Mouse (Mus musculus): Measurements from ENCODE around the gene Crtap. TPM values are rescaled to one million over a fixed set of nuclear protein-coding genes. Genes with fewer than 3 reads are reported as not detected.
A peak's percentile ranks its signal among the peaks of the same experiment; 100 is the strongest.

Gene Crtap
- 131 and 154 TPM in 2 replicates for polyA plus RNA-seq (2015; fragmentation: Nextera tagmentation; extraction: Ambion mirVana)

GRCm38 (mm10) chr9:114389905-114390748 lies at the start of gene Crtap:
Crtap (minus strand) TSS chr9:114390675.
- Histone ChIP-seq H3K4me2 (peak within 1 kb of the TSS; percentile 75), H3K36me3 (peaks cover 14% of the 10 kb centered on the region)

DNA sequence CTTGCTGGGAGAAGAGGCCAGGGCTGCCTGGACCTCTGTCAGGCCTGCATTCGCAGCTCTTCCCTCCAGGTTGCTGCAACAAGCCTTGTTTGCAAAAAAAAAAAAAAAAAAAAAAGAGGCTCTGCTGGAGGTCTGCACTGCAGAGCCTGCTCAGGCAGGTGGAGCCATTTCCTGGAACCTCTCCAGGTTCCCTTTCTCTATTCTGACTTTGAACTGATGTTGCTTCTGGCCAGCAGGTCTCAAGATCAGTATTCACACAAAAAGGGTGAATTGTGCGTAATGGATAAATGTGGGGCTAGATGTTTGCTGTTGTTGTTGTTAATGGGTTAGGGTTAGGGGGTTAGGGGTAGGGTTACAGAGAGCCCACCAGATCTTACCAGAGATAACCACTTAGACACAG lies 45.2 kb upstream of the Crtap start:
- no peak for ATAC-seq (ENCODE audit: insufficient number of reproducible peaks, insufficient read depth, low FRiP score, low TSS enrichment, low read depth)
- 0 out of 2 replicates have a peak, but pooled peaks cover 6% of the 10 kb centered on the region for H3K9me3 ChIP-seq
- no peaks in the 10 kb centered on the region for H3K27me3 ChIP-seq
- no peak overlapping the region for H3K9ac ChIP-seq
- no peak overlapping the region for H3K4me3 ChIP-seq
- WGBS: 69% methylated on average over 2 of the region's 2 CpGs
- H3K4me2 ChIP-seq: no peak overlapping the region
- no peak overlapping the region for H3K27ac ChIP-seq
- no peaks in the 10 kb centered on the region for H3K4me1 ChIP-seq
- peaks cover 55% of the 10 kb centered on the region for H3K36me3 ChIP-seq

More at GRCm38 (mm10) chr9:114389905-114390748, at the start of gene Crtap:
- H3K27me3 ChIP-seq: no peaks in the 10 kb centered on the region
- H3K9ac ChIP-seq: peak within 1 kb of the TSS; percentile 94
- peaks cover 16% of the 10 kb centered on the region for H3K4me1 ChIP-seq
- ATAC-seq (ENCODE audit: insufficient number of reproducible peaks, insufficient read depth, low FRiP score, low TSS enrichment, low read depth): peak; percentile 78
- no peaks in the 10 kb centered on the region for H3K9me3 ChIP-seq
- H3K4me3 ChIP-seq: peak within 1 kb of the TSS; percentile 85
- peak within 1 kb of the TSS; percentile 95 for H3K27ac ChIP-seq
- WGBS: under 1% methylated on average over 95 of the region's 96 CpGs

- H3K9ac ChIP-seq: no peak overlapping the region
- H3K9me3 ChIP-seq: peaks cover 6% of the 10 kb centered on the region; the same call in 1 of the 2 replicates
- WGBS: 87% methylated on average over 12 of the region's 12 CpGs
- no peaks in the 10 kb centered on the region for H3K4me1 ChIP-seq
- ATAC-seq (ENCODE audit: insufficient number of reproducible peaks, insufficient read depth, low FRiP score, low TSS enrichment, low read depth): no peak
- no peak overlapping the region for H3K4me2 ChIP-seq
- H3K4me3 ChIP-seq: no peak overlapping the region
- H3K27ac ChIP-seq: no peak overlapping the region
- H3K36me3 ChIP-seq: peaks cover 51% of the 10 kb centered on the region
- no peaks in the 10 kb centered on the region for H3K27me3 ChIP-seq
Measured at GRCm38 (mm10) chr9:114428103-114428834, 37.8 kb upstream of the Crtap start.

GRCm38 (mm10) chr9:114427425-114427824 lies 37.0 kb upstream of the Crtap start:
- H3K9me3 ChIP-seq: peaks cover 6% of the 10 kb centered on the region; the same call in 1 of the 2 replicates
- no peak overlapping the region for H3K9ac ChIP-seq

GRCm38 (mm10) chr9:114426201-114426600 lies 35.7 kb upstream of the Crtap start:
- ATAC-seq (ENCODE audit: insufficient number of reproducible peaks, insufficient read depth, low FRiP score, low TSS enrichment, low read depth): no peak
- Histone ChIP-seq H3K9me3 (peaks cover 6% of the 10 kb centered on the region; the same call in 1 of the 2 replicates), H3K36me3 (peaks cover 37% of the 10 kb centered on the region), H3K4me3 (no peak overlapping the region), H3K27me3 (no peaks in the 10 kb centered on the region), H3K27ac (no peak overlapping the region), H3K4me1 (no peaks in the 10 kb centered on the region), H3K9ac (no peak overlapping the region), H3K4me2 (no peak overlapping the region)
- 90% methylated on average over 5 of the region's 5 CpGs for WGBS

More at GRCm38 (mm10) chr9:114427425-114427824, 37.0 kb upstream of the Crtap start:
- no peak for ATAC-seq (ENCODE audit: insufficient number of reproducible peaks, insufficient read depth, low FRiP score, low TSS enrichment, low read depth)
- no peaks in the 10 kb centered on the region for H3K27me3 ChIP-seq
- peaks cover 43% of the 10 kb centered on the region for H3K36me3 ChIP-seq
- no peak overlapping the region for H3K4me3 ChIP-seq
- WGBS: 83% methylated on average over 8 of the region's 8 CpGs
- no peak overlapping the region for H3K27ac ChIP-seq
- H3K4me1 ChIP-seq: no peaks in the 10 kb centered on the region
- no peak overlapping the region for H3K4me2 ChIP-seq

DNA sequence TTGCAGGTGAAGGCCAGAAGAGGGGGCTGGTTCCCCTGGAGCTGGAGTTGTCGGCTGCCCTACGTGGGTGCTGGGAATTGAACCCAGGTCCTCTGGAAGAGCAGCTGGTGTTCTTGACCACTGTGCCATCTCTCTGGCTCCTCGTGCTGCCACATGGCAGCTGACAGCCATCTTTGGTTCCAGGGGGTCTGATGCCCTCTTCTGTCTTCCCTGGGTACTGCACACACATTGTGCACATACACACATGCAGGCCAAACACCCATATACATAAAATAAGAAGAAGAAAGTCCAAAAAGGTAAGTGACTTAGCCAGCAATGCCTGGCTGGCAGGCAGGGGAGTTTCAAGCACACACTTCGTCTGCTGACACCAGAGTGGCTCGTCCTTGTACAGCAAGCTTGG lies 35.1 kb upstream of the Crtap start:
- 92% methylated on average over 5 of the region's 5 CpGs for WGBS
- Histone ChIP-seq H3K27ac (no peak overlapping the region), H3K9ac (no peak overlapping the region), H3K4me2 (no peak overlapping the region), H3K4me1 (no peaks in the 10 kb centered on the region), H3K9me3 (peaks cover 6% of the 10 kb centered on the region; the same call in 1 of the 2 replicates), H3K27me3 (no peaks in the 10 kb centered on the region), H3K4me3 (no peak overlapping the region), H3K36me3 (peaks cover 33% of the 10 kb centered on the region)
- no peak for ATAC-seq (ENCODE audit: insufficient number of reproducible peaks, insufficient read depth, low FRiP score, low TSS enrichment, low read depth)

DNA sequence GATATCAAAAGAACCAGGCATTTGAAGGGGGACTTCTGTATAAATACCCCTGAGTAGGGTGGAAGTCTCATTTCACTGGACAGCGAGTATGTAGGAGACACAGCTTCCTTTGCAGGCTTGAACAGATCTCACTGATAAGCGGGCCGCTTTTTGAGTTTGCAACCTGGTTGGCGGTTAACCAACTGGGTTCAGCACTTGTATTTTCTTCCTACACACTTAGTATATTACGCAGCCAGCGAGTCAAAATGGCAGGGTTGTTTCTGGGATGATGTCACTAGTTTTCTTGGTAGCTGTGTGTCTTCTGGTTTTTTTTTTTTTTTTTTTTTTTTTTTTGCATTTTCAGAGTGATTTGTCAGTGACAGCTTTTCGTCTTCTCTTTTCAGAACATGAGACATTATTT lies 31.3 kb upstream of the Crtap start:
- no peak overlapping the region for H3K4me2 ChIP-seq
- 88% methylated on average over 7 of the region's 7 CpGs for WGBS
- H3K27me3 ChIP-seq: no peaks in the 10 kb centered on the region
- no peak overlapping the region for H3K4me3 ChIP-seq
- H3K9me3 ChIP-seq: peaks cover 6% of the 10 kb centered on the region; the same call in 1 of the 2 replicates
- H3K4me1 ChIP-seq: no peaks in the 10 kb centered on the region
- H3K9ac ChIP-seq: no peak overlapping the region
- no peak overlapping the region for H3K27ac ChIP-seq
- peaks cover 32% of the 10 kb centered on the region for H3K36me3 ChIP-seq
- ATAC-seq (ENCODE audit: insufficient number of reproducible peaks, insufficient read depth, low FRiP score, low TSS enrichment, low read depth): no peak

DNA sequence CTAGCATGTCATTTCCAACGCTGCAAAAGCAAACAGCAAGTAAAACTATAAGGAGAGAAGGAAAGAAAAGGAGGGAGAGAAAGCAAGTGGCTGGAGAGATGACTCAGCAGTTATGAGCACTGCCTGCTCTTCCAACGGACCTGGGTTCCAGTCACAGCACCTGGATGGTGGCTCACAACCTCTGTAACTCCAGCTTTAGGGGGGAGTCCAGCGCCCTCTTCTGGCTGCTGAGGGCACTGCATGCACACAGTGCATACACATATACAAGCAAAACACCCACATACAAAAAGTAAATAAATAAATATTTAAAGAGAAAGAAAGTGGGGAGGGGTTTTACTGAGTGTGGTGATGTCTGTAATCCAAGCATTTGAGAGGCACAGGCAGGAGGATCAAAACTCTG lies 30.6 kb upstream of the Crtap start:
- Histone ChIP-seq H3K9me3 (peaks cover 6% of the 10 kb centered on the region; the same call in 1 of the 2 replicates), H3K9ac (no peak overlapping the region), H3K4me1 (no peaks in the 10 kb centered on the region), H3K27me3 (no peaks in the 10 kb centered on the region), H3K4me2 (no peak overlapping the region), H3K4me3 (no peak overlapping the region), H3K27ac (no peak overlapping the region), H3K36me3 (peaks cover 25% of the 10 kb centered on the region)
- ATAC-seq (ENCODE audit: insufficient number of reproducible peaks, insufficient read depth, low FRiP score, low TSS enrichment, low read depth): no peak
- WGBS: 71% methylated on average over 3 of the region's 3 CpGs

- WGBS: 83% methylated on average over 8 of the region's 8 CpGs
- peaks cover 2% of the 10 kb centered on the region; the same call in 1 of the 2 replicates for H3K9me3 ChIP-seq
- H3K4me3 ChIP-seq: no peak overlapping the region
- ATAC-seq (ENCODE audit: insufficient number of reproducible peaks, insufficient read depth, low FRiP score, low TSS enrichment, low read depth): no peak
- H3K27ac ChIP-seq: no peak overlapping the region
- peaks cover 19% of the 10 kb centered on the region for H3K36me3 ChIP-seq
- H3K4me1 ChIP-seq: no peaks in the 10 kb centered on the region
- no peak overlapping the region for H3K4me2 ChIP-seq
- no peak overlapping the region for H3K9ac ChIP-seq
- H3K27me3 ChIP-seq: no peaks in the 10 kb centered on the region
Measured at GRCm38 (mm10) chr9:114420443-114420842, 30.0 kb upstream of the Crtap start.

DNA sequence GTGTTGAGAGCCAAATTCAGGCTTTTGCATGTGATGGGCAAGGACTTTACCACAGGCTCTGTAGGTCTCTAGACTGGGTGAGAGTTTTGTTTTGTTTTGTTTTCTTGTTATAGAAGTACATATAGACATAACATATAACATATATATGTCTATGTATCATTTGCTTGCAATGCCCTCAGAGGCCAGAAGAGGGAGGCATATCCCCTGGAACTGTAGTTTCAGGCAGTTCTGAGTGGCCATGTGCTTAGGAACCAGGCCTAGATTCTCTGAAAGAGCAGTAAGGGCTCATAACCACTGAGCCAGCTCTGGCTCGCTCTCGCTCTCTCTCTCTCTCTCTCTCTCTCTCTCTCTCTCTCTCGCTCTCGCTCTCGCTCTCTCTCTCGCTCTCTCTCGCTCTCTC lies 27.7 kb upstream of the Crtap start:
- Histone ChIP-seq H3K36me3 (peaks cover 17% of the 10 kb centered on the region), H3K27ac (no peak overlapping the region)
- ATAC-seq (ENCODE audit: insufficient number of reproducible peaks, insufficient read depth, low FRiP score, low TSS enrichment, low read depth): no peak

DNA sequence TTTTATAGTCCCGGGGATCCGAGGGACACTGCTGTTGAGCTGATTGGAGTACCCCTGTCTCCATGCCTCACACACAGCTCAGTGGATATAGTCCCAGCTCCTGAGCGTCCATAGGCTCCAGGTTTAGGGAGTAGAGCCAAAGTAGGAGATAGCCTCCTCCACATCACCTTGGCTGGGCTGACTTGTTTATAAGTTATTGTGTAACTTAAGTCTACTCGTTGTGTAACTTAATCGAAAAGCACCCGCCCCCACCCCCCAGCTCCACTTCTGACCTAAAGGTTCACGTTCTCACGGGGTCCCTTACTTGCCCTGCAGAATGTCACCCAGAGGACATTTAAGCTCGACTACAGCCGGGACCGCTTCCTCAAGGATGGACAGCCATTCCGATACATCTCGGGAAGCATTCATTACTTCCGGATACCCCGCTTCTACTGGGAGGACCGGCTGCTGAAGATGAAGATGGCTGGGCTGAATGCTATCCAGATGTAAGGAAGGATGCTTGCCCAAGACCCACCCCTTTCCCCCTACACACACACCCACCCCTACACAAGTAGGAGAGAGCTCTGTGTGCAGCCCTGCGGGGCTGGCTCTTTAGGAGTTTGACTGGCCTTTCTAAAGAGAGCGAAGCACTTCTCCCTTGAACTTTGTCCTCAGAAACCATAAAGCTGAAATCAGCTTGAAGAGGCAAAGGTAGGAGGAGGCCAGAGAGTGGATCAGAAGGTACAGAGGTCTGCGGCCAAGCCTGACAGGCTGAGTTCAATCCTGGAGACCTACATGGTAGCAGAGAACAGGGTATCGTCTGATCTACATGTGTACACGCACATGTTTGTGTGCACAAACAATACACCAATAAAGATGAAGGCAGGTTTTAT lies 26.4 kb upstream of the Crtap start:
- H3K9ac ChIP-seq: no peak overlapping the region
- H3K4me2 ChIP-seq: no peak overlapping the region
- H3K27me3 ChIP-seq: no peaks in the 10 kb centered on the region
- no peak overlapping the region for H3K27ac ChIP-seq
- no peak overlapping the region for H3K4me3 ChIP-seq
- no peaks in the 10 kb centered on the region for H3K9me3 ChIP-seq
- ATAC-seq (ENCODE audit: insufficient number of reproducible peaks, insufficient read depth, low FRiP score, low TSS enrichment, low read depth): no peak
- H3K4me1 ChIP-seq: no peaks in the 10 kb centered on the region
- 87% methylated on average over 21 of the region's 21 CpGs for WGBS
- H3K36me3 ChIP-seq: peaks cover 21% of the 10 kb centered on the region

More for the DNA sequence above, 27.7 kb upstream of the Crtap start:
- H3K9ac ChIP-seq: no peak overlapping the region
- H3K4me1 ChIP-seq: no peaks in the 10 kb centered on the region
- WGBS: 75% methylated on average over 7 of the region's 7 CpGs
- H3K4me3 ChIP-seq: no peak overlapping the region
- H3K9me3 ChIP-seq: no peaks in the 10 kb centered on the region
- no peaks in the 10 kb centered on the region for H3K27me3 ChIP-seq
- H3K4me2 ChIP-seq: no peak overlapping the region

Measured in embryonic facial prominence, embryonic 13.5 days (tissue).